Mouse (Mus musculus) spleen, adult 2 months (tissue): ENCODE results near the gene Fam186b. TPM values are rescaled to one million over a fixed set of nuclear protein-coding genes. Genes with fewer than 3 reads are reported as not detected.

Source experiments
- DNase-seq, 2 experiments: peaks; one replicate each; pipeline versions ENCODE4 v3.0.0 to v3.0.0-alpha.2; 2012 to 2021; ENCODE audit warnings: low spot score in 2 of 2, low read depth in 1 of 2
- H3K27ac ChIP-seq: fragments of 200-500 bp; 2 replicates; pipeline ENCODE4 v1.5.1; 2012; ENCODE audit warnings: low read length, inconsistent platforms; ENCODE audit not compliant: insufficient read depth
- H3K27me3 ChIP-seq: fragments of 200-500 bp; 2 replicates; pipeline ENCODE4 v1.6.1; 2012; ENCODE audit warnings: mild to moderate bottlenecking, moderate library complexity, low read length, inconsistent platforms; ENCODE audit not compliant: control insufficient read depth, insufficient read depth
- H3K36me3 ChIP-seq: fragments of 200-500 bp; 2 replicates; pipeline ENCODE4 v1.6.1; 2012; ENCODE audit warnings: mild to moderate bottlenecking, low read length, inconsistent platforms; ENCODE audit not compliant: control insufficient read depth, insufficient read depth
- H3K4me1 ChIP-seq: fragments of 200-500 bp; 2 replicates; pipeline ENCODE4 v1.6.1; 2011; ENCODE audit warnings: inconsistent platforms; ENCODE audit not compliant: control insufficient read depth, insufficient read depth, insufficient read length
- H3K4me3 ChIP-seq: fragments of 200-500 bp; 2 replicates; pipeline ENCODE4 v1.5.1; 2011; ENCODE audit warnings: mild to moderate bottlenecking, inconsistent platforms; ENCODE audit not compliant: insufficient read depth, insufficient read length; ENCODE audit errors: extremely low read depth
- CTCF ChIP-seq: fragments of 200-500 bp; IDR thresholded peaks from 2 replicates; pipeline ENCODE4 v1.5.1; 2011; ENCODE audit warnings: mild to moderate bottlenecking, inconsistent platforms; ENCODE audit not compliant: insufficient read depth, insufficient read length, insufficient replicate concordance; ENCODE audit errors: extremely low read depth
- POLR2A ChIP-seq: fragments of 200-500 bp; IDR thresholded peaks from 2 replicates; pipeline ENCODE4 v1.6.1; 2011; ENCODE audit warnings: low read depth, low read length, inconsistent platforms
- WGBS: fragments of 180-500 bp; shearing (Covaris S2); methylation state at CpG from one replicate; pipeline ENCODE4 v1.1.7; 2018; 5-methylcytosine and 5-hydroxymethylcytosine counted together
- polyA plus RNA-seq: library from polyadenylated mRNA; depleted of rRNA; stranded (reverse); fragments of >200 nt; gene quantifications from 2 replicates; pipeline ENCODE4 v1.2.3, GENCODE M21; 2012

Gene Fam186b
- polyA plus RNA-seq, 1 experiment = 0.05 TPM

DNA sequence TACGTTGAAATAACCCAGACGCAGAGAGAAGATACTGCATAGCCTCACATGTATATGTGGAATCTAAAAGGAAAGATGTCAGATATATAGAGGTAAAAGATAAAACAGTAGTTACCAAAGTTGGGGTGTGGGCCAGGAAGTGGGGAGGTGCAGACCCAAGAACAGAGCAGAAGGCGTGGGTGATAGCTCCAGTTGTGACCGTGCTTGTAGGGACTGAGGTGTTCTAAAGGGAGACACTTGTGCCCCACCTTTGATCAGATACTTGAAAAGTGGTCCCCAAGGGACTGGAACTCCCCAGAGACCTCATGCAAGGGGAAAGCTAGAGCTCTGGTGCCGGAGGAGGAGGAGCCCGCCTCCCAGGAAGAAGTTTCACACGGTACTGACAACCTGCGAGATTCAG, 19.6 kb downstream of the Fam186b start:
- DNase-seq = no peak
- H3K27ac ChIP-seq = peak overlapping the region; percentile 58
- no peaks in the 10 kb centered on the region for H3K36me3 ChIP-seq
- TF ChIP-seq POLR2A (no peak), CTCF (no peak)
- WGBS = 71% methylated on average over 8 of the region's 8 CpGs
- no peaks in the 10 kb centered on the region for H3K4me1 ChIP-seq
- peak overlapping the region; percentile 9; the same call in 1 of the 2 replicates for H3K4me3 ChIP-seq
- H3K27me3 ChIP-seq = no peaks in the 10 kb centered on the region

DNA sequence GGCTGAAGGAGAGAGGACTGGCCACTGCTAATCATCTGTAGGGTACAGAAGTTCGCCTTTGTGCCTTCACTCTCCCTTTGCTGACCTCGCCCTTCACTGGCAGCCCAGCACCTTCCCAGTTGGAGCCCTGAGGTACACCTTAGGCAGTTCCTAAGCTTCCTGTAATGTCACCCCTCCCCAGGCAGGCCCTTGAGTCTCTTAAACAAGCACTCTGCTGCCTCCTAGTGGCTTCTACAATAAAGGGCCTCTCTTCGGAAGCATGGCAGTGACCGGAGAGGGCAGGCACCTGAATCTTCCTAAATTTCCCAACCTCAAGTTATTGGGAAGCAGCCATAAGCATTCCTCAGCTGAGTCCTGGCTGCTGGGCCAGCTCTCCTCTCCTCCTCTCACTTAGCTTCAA, 30.0 kb downstream of the Fam186b start:
- DNase-seq = peak; percentile 61 to 62
- H3K4me1 ChIP-seq = no peaks in the 10 kb centered on the region
- no peaks in the 10 kb centered on the region for H3K27me3 ChIP-seq
- peak; percentile 80; the same call in 1 of the 2 replicates for TF ChIP-seq CTCF
- no peak for TF ChIP-seq POLR2A
- no peaks in the 10 kb centered on the region for H3K36me3 ChIP-seq
- no peak overlapping the region for H3K4me3 ChIP-seq
- 44% methylated on average over 4 of the region's 4 CpGs for WGBS
- no peak overlapping the region for H3K27ac ChIP-seq

DNA sequence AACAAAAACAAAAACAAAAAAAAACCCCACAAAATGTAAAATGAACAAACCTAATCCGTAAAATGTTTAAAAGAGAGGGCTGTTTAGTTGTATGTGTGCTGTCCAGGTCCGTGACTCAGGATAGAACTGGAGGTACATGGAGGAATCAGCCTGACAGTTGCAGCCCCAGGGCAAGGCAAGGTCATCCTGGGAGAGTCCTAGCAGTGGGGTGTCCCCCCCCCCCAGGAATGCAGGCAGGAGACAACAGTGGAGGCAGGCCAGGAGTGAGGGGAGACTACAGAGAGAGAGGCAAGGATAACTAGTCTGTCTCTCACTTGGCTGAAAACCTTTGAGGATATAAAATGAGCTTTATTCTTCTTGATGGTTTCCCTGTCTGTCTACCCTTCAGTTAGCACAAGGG, 31.3 kb downstream of the Fam186b start:
- no peak for TF ChIP-seq POLR2A
- TF ChIP-seq CTCF = no peak

DNA sequence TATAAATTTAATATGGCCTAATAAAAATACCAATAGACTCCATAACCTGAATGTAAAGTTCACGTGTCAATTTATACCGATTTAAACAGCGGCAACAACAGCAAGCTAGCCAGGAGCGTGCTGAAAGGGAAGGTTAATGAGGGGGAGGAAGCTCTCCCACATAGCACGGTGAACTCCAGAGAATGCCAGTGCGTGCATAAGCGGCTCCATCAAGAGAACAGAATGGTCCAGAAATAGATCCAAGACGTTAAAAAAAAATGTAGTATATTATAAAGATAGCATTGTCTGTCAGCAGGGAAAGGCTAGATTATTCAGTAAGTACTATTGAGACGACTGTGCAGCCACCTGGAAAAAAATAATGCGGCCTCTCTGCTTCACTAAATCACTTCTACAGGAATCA, 33.0 kb downstream of the Fam186b start:
- TF ChIP-seq POLR2A = no peak
- no peak for TF ChIP-seq CTCF
- no peak for DNase-seq
- H3K4me1 ChIP-seq = no peaks in the 10 kb centered on the region; the same call in 1 of the 2 replicates

More for the DNA sequence above, 31.3 kb downstream of the Fam186b start:
- Histone ChIP-seq H3K4me3 (no peak overlapping the region), H3K27ac (no peak overlapping the region), H3K36me3 (no peaks in the 10 kb centered on the region), H3K4me1 (no peaks in the 10 kb centered on the region; the same call in 1 of the 2 replicates), H3K27me3 (no peaks in the 10 kb centered on the region)
- DNase-seq = no peak
- 91% methylated on average over 2 of the region's 2 CpGs for WGBS

DNA sequence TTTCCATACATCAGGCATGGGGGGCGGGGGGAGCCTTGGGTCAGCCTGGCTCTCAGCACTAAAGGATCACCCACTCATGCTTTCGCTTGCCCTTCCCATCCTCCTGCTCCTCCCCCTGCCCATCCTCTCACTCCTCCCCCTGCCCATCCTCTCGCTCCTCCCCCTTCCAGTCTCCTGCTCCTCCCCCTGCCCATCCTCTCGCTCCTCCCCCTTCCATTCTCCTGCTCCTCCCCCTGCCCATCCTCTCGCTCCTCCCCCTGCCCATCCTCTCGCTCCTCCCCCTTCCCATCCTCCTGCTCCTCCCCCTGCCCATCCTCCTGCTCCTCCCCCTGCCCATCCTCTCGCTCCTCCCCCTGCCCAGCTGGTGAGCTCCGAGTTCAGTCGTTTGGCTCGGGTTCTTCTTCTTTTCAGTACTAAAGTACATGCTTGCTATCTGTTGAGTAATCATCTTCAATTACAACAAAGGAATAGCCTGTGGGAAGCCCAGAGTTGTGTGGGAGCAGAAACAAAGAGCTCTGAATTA, 35.9 kb downstream of the Fam186b start:
- peaks cover under 1% of the 10 kb centered on the region; the same call in 1 of the 2 replicates for H3K4me1 ChIP-seq
- H3K27ac ChIP-seq = no peak overlapping the region
- DNase-seq = peak; percentile 34 to 65
- WGBS = 8% methylated on average over 6 of the region's 10 CpGs
- no peaks in the 10 kb centered on the region for H3K27me3 ChIP-seq
- no peak overlapping the region for H3K4me3 ChIP-seq
- H3K36me3 ChIP-seq = no peaks in the 10 kb centered on the region
- no peak for TF ChIP-seq CTCF
- TF ChIP-seq POLR2A = no peak

More for the DNA sequence above, 33.0 kb downstream of the Fam186b start:
- no peaks in the 10 kb centered on the region for H3K27me3 ChIP-seq
- WGBS = 84% methylated on average over 10 of the region's 10 CpGs
- no peak overlapping the region for H3K4me3 ChIP-seq
- H3K27ac ChIP-seq = no peak overlapping the region
- no peaks in the 10 kb centered on the region for H3K36me3 ChIP-seq

DNA sequence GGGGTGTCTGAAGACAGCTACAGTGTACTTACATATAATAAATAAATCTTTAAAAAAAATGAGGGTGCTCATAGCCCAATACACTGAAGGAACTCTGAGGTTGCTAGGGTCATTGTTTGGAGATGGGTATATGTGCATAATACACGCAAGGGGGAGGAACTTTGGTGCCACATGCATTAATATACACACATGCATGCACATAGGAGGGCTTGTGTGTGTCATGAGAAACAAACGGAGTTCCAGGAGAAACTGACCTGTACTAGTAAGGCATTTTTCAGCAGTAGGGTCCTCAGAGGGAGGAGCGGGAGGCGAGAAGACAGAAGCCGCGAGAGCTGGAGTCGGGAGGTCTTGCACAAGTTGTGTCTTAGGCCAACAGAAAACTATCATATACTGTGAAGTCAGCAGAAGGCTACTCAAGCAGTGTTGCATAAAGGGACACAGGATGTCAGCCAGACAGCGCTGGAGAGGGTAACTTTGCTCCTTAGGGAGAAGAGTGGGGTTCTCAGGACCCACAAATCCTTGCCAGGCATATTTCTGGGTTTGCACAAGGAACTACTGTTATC, 36.4 kb downstream of the Fam186b start:
- no peak for DNase-seq
- no peak overlapping the region for H3K4me3 ChIP-seq
- H3K27me3 ChIP-seq = no peaks in the 10 kb centered on the region
- TF ChIP-seq CTCF = no peak
- no peak for TF ChIP-seq POLR2A
- H3K4me1 ChIP-seq = peaks cover 6% of the 10 kb centered on the region; the same call in 1 of the 2 replicates
- WGBS = 64% methylated on average over 8 of the region's 8 CpGs
- no peaks in the 10 kb centered on the region for H3K36me3 ChIP-seq
- H3K27ac ChIP-seq = no peak overlapping the region

DNA sequence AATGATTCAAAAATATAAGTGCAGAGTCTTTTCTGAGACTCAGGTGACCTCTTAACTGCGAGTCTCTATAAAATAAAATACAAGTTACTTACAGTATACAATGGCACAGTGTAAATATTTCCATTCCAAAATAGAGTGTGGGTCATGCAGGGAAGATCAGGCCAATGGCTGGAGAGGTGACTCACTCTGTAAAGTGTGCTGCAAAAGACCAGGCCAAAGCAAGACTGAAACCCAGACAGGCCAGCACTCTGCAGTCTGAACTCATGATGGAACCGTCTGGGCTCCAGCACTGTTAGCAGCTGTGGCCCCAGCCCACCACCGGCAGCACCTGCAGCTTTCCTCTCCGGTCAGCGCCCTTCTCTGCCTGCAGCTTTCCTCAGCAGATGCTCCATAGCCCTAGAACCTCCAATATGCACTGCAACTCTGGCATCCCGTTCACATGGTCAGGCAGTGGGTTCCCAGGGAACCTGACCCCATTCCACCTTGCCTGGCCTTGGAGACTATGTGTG, 40.4 kb downstream of the Fam186b start:
- no peak for TF ChIP-seq POLR2A
- TF ChIP-seq CTCF = no peak
- Histone ChIP-seq H3K27me3 (no peaks in the 10 kb centered on the region), H3K27ac (no peak overlapping the region), H3K4me1 (peaks cover 8% of the 10 kb centered on the region; the same call in 1 of the 2 replicates), H3K36me3 (no peaks in the 10 kb centered on the region), H3K4me3 (no peak overlapping the region)
- 62% methylated on average over 6 of the region's 6 CpGs for WGBS
- DNase-seq = no peak
